Mouse (Mus musculus) ovary, postnatal 14 days (tissue): ENCODE measurements around the gene Ccr2.
"Not testable (repeated sequence)": the region's sequence is repeated elsewhere in the genome, so short reads cannot be mapped to it uniquely, and the experiment has no call there.

Experiments
- DNase-seq: peaks from one replicate; pipeline ENCODE4 v3.0.0; 2022; ENCODE audit warnings: low spot score

Ccr2 gene

DNA sequence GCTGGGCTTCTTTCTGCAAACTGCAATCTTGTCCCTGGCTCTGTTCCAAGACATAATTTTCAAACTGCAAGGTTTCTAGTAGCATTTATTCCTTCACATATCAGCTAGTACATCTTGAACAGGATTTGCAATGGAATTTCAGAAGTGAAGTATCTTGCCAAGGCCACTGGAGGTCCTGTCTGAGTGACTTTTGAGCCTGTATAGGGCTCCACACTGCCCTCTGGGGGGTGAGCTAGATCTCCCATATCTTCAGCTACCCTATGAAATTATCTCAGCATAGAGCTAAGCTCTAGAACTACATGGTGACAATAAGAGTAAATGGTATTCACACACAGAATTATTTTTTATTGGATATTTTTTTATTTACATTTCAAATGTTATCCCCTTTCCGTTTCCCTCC is 16.7 kb downstream of the Ccr2 start:
- no peak for DNase-seq

DNA sequence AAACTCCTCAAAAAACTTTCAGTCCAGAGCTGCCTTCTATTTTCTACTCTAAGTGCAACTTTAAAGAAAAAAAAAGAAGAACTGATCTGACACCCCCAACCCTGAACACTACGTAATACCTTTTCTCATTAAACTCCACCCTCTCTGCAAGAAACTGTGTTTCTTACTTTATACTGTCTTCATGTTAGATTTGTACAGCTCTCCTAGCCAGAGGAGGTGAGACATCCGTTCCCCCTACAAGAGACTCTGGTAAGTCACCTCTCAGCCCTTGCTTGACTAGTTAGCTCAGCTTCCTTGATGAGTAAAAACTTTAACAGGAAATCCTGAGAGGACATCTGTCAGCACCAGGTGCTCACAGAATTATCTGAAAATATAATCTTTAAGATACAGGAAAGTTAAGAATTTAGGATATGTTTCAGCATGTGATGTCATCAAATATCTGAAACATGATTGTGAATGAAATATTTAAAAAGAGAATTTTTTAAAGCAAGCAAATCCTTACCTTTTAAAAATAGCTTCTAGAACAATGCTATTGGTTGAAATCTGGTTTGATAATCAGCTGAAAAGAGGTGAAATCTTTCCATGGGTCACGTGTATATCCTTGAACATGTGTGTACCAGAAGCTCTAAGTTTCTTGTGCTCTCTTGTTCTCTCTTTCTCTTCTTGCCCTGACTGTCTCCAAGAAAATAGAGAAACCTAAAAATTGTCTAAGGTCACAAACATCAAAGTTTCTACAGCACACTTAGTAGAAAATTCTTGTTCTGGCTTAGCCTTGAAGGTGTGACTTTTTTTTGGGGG is 19.8 kb downstream of the Ccr2 start, which contains the start of gene Ccr5:
Gene Ccr5, plus strand, starts transcription at position 157 of the 798 bp plus-strand sequence.
- DNase-seq = no peak

DNA sequence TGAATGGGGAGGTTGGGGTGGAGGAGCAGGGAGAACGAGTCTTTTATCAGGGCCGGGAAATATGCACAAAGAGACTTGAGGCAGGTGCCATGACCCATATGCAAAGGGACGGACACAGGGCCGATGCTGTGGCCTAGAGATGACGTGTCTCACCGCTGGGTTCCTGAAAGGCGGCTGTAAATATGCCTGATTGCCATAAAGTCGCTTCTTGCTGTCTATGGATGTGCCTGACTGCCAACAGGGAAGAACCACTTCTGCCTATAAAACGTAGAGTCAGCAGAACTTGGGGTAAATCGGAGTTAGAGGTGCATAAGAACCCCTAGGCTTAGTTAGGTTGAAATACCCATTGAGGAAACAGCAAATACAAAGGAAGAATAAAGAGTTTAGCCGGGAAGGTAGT is 23.8 kb downstream of the Ccr2 start:
- no peak for DNase-seq

DNA sequence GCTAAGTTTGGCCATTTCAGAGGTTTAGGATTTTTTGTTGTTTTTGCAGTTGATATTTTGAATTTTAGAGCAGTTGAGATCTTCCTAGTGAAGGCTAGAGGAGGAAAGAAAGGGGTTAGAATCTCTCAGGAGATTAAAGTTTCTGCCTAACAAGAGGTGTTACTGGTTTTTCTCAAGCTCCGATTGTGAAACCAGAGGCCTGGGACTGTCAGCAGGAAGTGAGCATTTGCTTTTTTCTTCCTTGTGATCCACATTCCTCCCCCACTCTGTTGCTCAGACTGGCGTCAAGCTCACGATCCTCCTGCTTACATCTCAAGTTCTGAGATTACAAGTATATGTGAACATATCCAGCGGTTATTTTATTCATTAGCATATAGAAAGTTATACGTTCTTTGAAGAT is 24.6 kb downstream of the Ccr2 start:
- no peak for DNase-seq

DNA sequence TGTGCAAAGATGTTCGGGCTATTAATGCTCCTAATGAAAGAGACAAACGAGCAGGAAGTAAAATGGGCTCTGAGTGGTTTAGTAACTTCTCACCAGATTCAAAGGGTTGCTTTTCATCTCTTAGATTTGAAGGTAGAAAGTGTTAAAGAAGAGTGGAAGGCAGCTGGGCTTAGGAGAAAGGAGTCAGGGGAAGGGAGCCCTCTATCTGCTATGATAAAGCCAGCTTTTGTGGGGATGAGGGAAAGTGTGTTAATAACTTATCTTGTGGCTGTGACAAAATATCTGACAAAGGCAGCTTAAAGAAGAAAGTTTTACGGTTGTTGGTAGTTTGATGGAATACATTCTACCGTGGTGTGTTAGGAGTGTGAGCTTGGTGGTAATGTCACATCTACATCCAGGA is 25.7 kb downstream of the Ccr2 start:
- no peak for DNase-seq

DNA sequence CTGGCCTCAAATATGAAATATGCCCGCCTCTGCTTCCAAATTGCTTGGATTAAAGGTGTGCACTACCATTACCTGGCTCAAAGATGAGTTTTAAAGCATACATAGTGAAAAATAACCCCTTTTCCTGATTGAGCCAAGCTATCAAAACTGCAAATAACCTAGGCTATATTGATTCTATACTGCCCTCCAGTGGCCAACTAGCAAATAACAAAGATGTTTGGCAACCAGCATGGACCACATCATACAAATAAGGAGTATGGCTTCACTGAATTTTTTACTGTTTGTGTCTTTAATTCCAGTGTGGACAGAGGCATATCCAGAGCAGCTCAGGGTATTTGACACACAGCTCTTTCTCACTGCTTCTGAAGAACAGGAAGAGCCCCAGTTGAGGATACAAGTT is 26.6 kb downstream of the Ccr2 start:
- peak; percentile 55 for DNase-seq

DNA sequence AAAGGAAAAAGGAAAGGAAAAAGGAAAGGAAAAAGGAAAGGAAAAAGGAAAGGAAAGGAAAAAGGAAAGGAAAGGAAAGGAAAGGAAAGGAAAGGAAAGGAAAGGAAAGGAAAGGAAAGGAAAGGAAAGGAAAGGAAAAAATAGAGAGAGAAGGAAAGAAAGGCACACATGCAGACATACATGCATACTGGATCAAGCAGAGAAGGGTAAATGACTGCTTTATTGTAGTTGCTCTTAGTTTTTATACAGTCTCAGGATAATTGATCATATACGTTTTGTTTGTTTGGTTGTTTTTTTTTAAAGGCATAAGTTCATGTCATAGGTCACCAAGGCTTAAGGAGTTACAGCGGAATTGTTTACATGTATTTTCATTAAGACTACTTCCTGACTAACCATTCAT is 31.1 kb downstream of the Ccr2 start:
- DNase-seq = not testable (repeated sequence)

DNA sequence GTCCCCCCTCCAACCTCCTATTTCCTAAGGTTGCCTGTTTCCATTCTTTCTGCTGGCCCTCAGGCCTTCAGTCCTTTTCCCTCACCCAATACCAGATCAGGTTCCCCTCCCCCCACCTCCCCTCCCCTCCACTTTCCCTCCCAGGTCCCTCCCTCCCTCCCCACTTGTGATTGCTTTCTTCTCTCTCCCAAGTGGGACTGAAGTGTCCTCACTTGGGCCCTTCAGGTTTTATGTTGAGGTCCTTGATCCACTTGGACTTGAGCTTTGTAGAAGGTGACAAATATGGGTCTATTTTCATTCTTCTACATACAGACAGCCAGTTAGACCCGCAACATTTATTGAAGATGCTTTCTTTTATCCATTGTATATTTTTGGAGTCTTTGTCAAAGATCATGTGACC is 33.2 kb downstream of the Ccr2 start:
- DNase-seq = not testable (repeated sequence)

DNA sequence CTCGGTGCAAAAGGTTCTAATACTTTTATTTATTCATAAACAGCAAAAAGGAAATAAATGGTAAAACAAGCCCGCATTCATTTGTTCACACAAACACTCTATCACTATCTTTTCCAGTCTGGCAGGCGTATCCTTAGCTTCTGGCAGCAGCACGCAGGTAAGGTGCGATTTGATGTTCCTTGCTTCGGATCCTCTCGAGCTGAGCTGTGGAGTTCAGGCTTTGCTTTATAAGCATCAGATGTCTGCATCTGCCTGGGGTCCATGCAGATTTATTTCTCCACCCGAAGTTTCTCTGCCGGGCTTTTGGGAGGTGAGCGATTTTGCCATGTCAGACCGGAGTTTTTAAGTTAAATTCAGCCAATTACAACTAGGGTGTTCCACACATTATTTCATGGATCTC is 35.9 kb downstream of the Ccr2 start:
- no peak for DNase-seq

DNA sequence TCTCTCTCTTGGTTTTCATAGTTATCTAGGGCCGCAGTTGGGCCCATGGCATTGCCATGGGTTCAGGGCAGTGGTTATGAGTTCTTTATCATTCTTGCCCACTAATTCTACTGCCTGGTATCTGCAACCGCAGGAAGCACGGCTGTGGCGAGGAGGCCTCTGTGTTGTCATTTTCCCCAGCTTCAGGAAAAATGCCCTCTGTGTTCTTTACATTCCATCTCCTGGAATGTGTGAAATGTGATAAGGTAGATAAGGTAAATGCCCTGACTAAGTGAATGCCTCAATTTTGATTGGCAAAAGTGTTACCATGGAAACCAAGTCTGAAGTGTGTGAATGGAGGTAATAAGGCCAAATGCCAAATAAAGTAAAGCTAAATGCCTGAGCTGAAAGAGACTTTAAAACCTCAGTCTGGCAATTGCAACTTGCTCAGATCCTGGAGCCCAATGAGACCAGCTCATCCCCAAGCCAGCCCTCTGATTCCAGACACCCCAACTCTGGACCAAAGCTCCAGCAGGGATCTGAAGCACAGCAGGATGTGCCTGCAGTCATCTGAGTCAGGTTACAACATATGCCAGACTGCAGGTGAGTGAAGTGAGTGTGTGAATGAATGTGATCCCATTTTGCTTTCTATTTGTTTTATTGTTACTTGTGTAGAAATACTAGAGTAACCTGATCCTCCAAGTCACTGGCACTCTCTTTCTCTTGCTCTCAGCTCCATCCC is 36.5 kb downstream of the Ccr2 start:
- DNase-seq = no peak

DNA sequence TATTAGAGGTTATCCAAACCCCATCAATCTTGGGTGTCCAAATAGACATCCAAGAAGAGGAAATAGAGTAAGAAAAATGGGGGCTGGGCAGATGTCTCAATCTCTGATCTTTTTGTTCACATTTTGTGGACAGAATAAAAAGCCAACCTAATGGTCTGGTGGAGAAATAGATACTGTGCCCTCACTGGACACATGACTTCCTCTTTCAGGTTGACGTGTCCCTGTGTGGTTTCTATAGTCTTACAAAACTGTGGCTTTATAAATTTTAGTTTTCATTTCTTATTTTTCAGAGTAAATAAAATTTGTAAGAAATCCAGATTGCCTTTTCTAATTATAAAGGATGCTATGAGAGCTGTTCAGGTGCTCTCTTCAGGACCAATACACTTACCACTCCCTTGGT is 41.9 kb downstream of the Ccr2 start:
- no peak for DNase-seq

DNA sequence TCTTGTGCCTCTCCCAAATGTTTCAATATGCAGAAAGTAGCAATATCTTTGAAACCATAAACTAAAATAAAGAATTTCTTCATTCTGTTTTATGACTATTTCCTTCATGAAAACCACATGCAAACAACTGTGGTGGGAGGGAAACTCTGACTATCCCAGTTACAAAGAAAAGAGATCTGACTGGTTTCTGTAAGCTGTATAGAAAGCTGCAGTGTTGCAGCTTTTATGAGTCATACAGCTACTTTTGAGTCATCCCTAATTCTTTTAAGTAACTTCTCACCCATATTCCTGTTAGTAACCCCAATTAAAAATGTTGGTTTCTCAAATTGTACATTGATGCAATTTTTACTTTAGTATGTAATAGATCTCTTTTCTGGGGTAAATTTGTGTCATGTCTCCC is 44.6 kb downstream of the Ccr2 start:
- no peak for DNase-seq
